Mouse (Mus musculus) heart, postnatal 0 days (tissue): ENCODE measurements at regions not wholly inside any gene's neighbourhood (a gene's known extent, or its start where the extent isn't known, plus 50 kb on each side); places are given as distances from the start of the nearest gene placed in this dataset.

Experiments used
- CTCF ChIP-seq: IDR thresholded peaks from 2 replicates; pipeline ENCODE4 v1.5.1; 2016; ENCODE audit warnings: antibody characterized with exemption, control low read depth, low read depth
- EP300 ChIP-seq: IDR thresholded peaks from 2 replicates; pipeline ENCODE4 v1.6.1; 2016; ENCODE audit warnings: antibody characterized with exemption, low read depth

GRCm38 (mm10) chr9:41334462-41335241 is 173.2 kb upstream of the Ubash3b start:
- TF ChIP-seq CTCF (no peak), EP300 (no peak)
